Mouse (Mus musculus): ENCODE data around the gene Plrg1. TPM values are rescaled to one million over a fixed set of nuclear protein-coding genes. Genes with fewer than 3 reads are reported as not detected.

Plrg1 gene
- 140 and 145 TPM in 2 replicates for polyA plus RNA-seq (2014; fragmentation: Nextera tagmentation; extraction: Ambion mirVana)

- Histone ChIP-seq H3K36me3 (ENCODE audit: control insufficient read depth, insufficient read depth, low read length) (peaks cover 28% of the 10 kb centered on the region), H3K9ac (ENCODE audit: low read length) (peak within 1 kb of the TSS; percentile 76), H3K27me3 (replicated peaks; ENCODE audit: control insufficient read depth, insufficient read depth, low read length) (no peaks in the 10 kb centered on the region), H3K4me2 (ENCODE audit: low read length) (peak within 1 kb of the TSS; percentile 88), H3K4me1 (ENCODE audit: control insufficient read depth, insufficient read depth, low read length) (peaks cover 6% of the 10 kb centered on the region), H3K4me3 (ENCODE audit: low read depth, low read length) (peak within 1 kb of the TSS; percentile 84), H3K27ac (ENCODE audit: low read depth, low read length) (peak within 1 kb of the TSS; percentile 58), H3K9me3 (replicated peaks; ENCODE audit: control insufficient read depth, low read length) (no peaks in the 10 kb centered on the region)
- WGBS, result under 1% methylated on average over 61 of the region's 61 CpGs
- DNase-seq (ENCODE audit: low spot score), result peak; percentile 98
- peak; percentile 99 for ATAC-seq
These were observed at the start of gene Plrg1 for GRCm38 (mm10) chr3:83055281-83056038. TSS of gene Plrg1 (plus strand) at chr3:83055522.

GRCm38 (mm10) chr3:83007557-83007956 lies 47.8 kb upstream of the Plrg1 start, which contains the start of gene Fgg:
TSS of gene Fgg (plus strand) at chr3:83007724.
- no peak within 1 kb of the TSS for H3K9ac ChIP-seq (ENCODE audit: low read length)
- 51% methylated on average over 7 of the region's 7 CpGs for WGBS
- no peaks in the 10 kb centered on the region for H3K27me3 ChIP-seq (replicated peaks; ENCODE audit: control insufficient read depth, insufficient read depth, low read length)
- H3K9me3 ChIP-seq (replicated peaks; ENCODE audit: control insufficient read depth, low read length), result no peaks in the 10 kb centered on the region
- no peak within 1 kb of the TSS for H3K4me3 ChIP-seq (ENCODE audit: low read depth, low read length)
- no peaks in the 10 kb centered on the region for H3K36me3 ChIP-seq (ENCODE audit: control insufficient read depth, insufficient read depth, low read length)
- no peak within 1 kb of the TSS for H3K4me2 ChIP-seq (ENCODE audit: low read length)
- no peak within 1 kb of the TSS for H3K27ac ChIP-seq (ENCODE audit: low read depth, low read length)
- no peaks in the 10 kb centered on the region for H3K4me1 ChIP-seq (ENCODE audit: control insufficient read depth, insufficient read depth, low read length)
- no peak for DNase-seq (ENCODE audit: low spot score)
- no peak for ATAC-seq

- H3K9ac ChIP-seq (ENCODE audit: low read length), result no peak overlapping the region
- no peak for ATAC-seq
- no peak overlapping the region for H3K4me3 ChIP-seq (ENCODE audit: low read depth, low read length)
- WGBS, result 82% methylated on average over 11 of the region's 11 CpGs
- no peak overlapping the region for H3K27ac ChIP-seq (ENCODE audit: low read depth, low read length)
- no peaks in the 10 kb centered on the region for H3K27me3 ChIP-seq (replicated peaks; ENCODE audit: control insufficient read depth, insufficient read depth, low read length)
- DNase-seq (ENCODE audit: low spot score), result no peak
- no peaks in the 10 kb centered on the region for H3K9me3 ChIP-seq (replicated peaks; ENCODE audit: control insufficient read depth, low read length)
- H3K4me2 ChIP-seq (ENCODE audit: low read length), result no peak overlapping the region
- H3K36me3 ChIP-seq (ENCODE audit: control insufficient read depth, insufficient read depth, low read length), result no peaks in the 10 kb centered on the region
- H3K4me1 ChIP-seq (ENCODE audit: control insufficient read depth, insufficient read depth, low read length), result no peaks in the 10 kb centered on the region
These were observed 45.0 kb upstream of the Plrg1 start for GRCm38 (mm10) chr3:83010291-83010690.

GRCm38 (mm10) chr3:83011136-83011535 lies 44.2 kb upstream of the Plrg1 start:
- H3K4me2 ChIP-seq (ENCODE audit: low read length), result no peak overlapping the region
- no peak overlapping the region for H3K9ac ChIP-seq (ENCODE audit: low read length)
- H3K36me3 ChIP-seq (ENCODE audit: control insufficient read depth, insufficient read depth, low read length), result no peaks in the 10 kb centered on the region
- H3K9me3 ChIP-seq (replicated peaks; ENCODE audit: control insufficient read depth, low read length), result no peaks in the 10 kb centered on the region
- no peaks in the 10 kb centered on the region for H3K4me1 ChIP-seq (ENCODE audit: control insufficient read depth, insufficient read depth, low read length)
- DNase-seq (ENCODE audit: low spot score) (no peak), ATAC-seq (no peak)
- no peak overlapping the region for H3K27ac ChIP-seq (ENCODE audit: low read depth, low read length)
- H3K27me3 ChIP-seq (replicated peaks; ENCODE audit: control insufficient read depth, insufficient read depth, low read length), result no peaks in the 10 kb centered on the region
- H3K4me3 ChIP-seq (ENCODE audit: low read depth, low read length), result no peak overlapping the region
- WGBS, result 89% methylated on average over 4 of the region's 4 CpGs

- no peak overlapping the region for H3K9ac ChIP-seq (ENCODE audit: low read length)
- no peak overlapping the region for H3K4me2 ChIP-seq (ENCODE audit: low read length)
- no peaks in the 10 kb centered on the region for H3K27me3 ChIP-seq (replicated peaks; ENCODE audit: control insufficient read depth, insufficient read depth, low read length)
- H3K36me3 ChIP-seq (ENCODE audit: control insufficient read depth, insufficient read depth, low read length), result no peaks in the 10 kb centered on the region
- H3K4me3 ChIP-seq (ENCODE audit: low read depth, low read length), result no peak overlapping the region
- DNase-seq (ENCODE audit: low spot score) (no peak), ATAC-seq (no peak)
- WGBS, result 75% methylated on average over 4 of the region's 4 CpGs
- no peaks in the 10 kb centered on the region for H3K4me1 ChIP-seq (ENCODE audit: control insufficient read depth, insufficient read depth, low read length)
- no peak overlapping the region for H3K27ac ChIP-seq (ENCODE audit: low read depth, low read length)
- H3K9me3 ChIP-seq (replicated peaks; ENCODE audit: control insufficient read depth, low read length), result no peaks in the 10 kb centered on the region
These were observed 43.8 kb upstream of the Plrg1 start for GRCm38 (mm10) chr3:83011565-83011964.

- H3K4me2 ChIP-seq (ENCODE audit: low read length), result no peak overlapping the region
- ATAC-seq (no peak), DNase-seq (ENCODE audit: low spot score) (no peak)
- H3K4me3 ChIP-seq (ENCODE audit: low read depth, low read length), result no peak overlapping the region
- H3K9me3 ChIP-seq (replicated peaks; ENCODE audit: control insufficient read depth, low read length), result no peaks in the 10 kb centered on the region
- no peak overlapping the region for H3K27ac ChIP-seq (ENCODE audit: low read depth, low read length)
- no peak overlapping the region for H3K9ac ChIP-seq (ENCODE audit: low read length)
- no peaks in the 10 kb centered on the region for H3K36me3 ChIP-seq (ENCODE audit: control insufficient read depth, insufficient read depth, low read length)
- H3K27me3 ChIP-seq (replicated peaks; ENCODE audit: control insufficient read depth, insufficient read depth, low read length), result no peaks in the 10 kb centered on the region
- WGBS, result 95% methylated on average over 19 of the region's 19 CpGs
- H3K4me1 ChIP-seq (ENCODE audit: control insufficient read depth, insufficient read depth, low read length), result no peaks in the 10 kb centered on the region
These were observed 42.7 kb upstream of the Plrg1 start for GRCm38 (mm10) chr3:83012636-83013035.

- WGBS, result 91% methylated on average over 10 of the region's 10 CpGs
- Histone ChIP-seq H3K4me3 (ENCODE audit: low read depth, low read length) (no peak overlapping the region), H3K36me3 (ENCODE audit: control insufficient read depth, insufficient read depth, low read length) (no peaks in the 10 kb centered on the region), H3K9ac (ENCODE audit: low read length) (no peak overlapping the region), H3K27ac (ENCODE audit: low read depth, low read length) (no peak overlapping the region), H3K4me1 (ENCODE audit: control insufficient read depth, insufficient read depth, low read length) (no peaks in the 10 kb centered on the region), H3K9me3 (replicated peaks; ENCODE audit: control insufficient read depth, low read length) (no peaks in the 10 kb centered on the region), H3K4me2 (ENCODE audit: low read length) (no peak overlapping the region), H3K27me3 (replicated peaks; ENCODE audit: control insufficient read depth, insufficient read depth, low read length) (no peaks in the 10 kb centered on the region)
- DNase-seq (ENCODE audit: low spot score), result no peak
- ATAC-seq, result no peak
These were observed 41.4 kb upstream of the Plrg1 start for GRCm38 (mm10) chr3:83013951-83014350.

GRCm38 (mm10) chr3:83016236-83016635 lies 39.1 kb upstream of the Plrg1 start:
- ATAC-seq (no peak), DNase-seq (ENCODE audit: low spot score) (no peak)
- WGBS, result 80% methylated on average over 1 of the region's 1 CpGs
- H3K9ac ChIP-seq (ENCODE audit: low read length), result no peak overlapping the region
- H3K4me1 ChIP-seq (ENCODE audit: control insufficient read depth, insufficient read depth, low read length), result no peaks in the 10 kb centered on the region
- H3K27ac ChIP-seq (ENCODE audit: low read depth, low read length), result no peak overlapping the region
- no peak overlapping the region for H3K4me3 ChIP-seq (ENCODE audit: low read depth, low read length)
- no peak overlapping the region for H3K4me2 ChIP-seq (ENCODE audit: low read length)
- no peaks in the 10 kb centered on the region for H3K9me3 ChIP-seq (replicated peaks; ENCODE audit: control insufficient read depth, low read length)
- H3K27me3 ChIP-seq (replicated peaks; ENCODE audit: control insufficient read depth, insufficient read depth, low read length), result no peaks in the 10 kb centered on the region
- no peaks in the 10 kb centered on the region for H3K36me3 ChIP-seq (ENCODE audit: control insufficient read depth, insufficient read depth, low read length)

- no peak for ATAC-seq
- DNase-seq (ENCODE audit: low spot score), result no peak
- no peaks in the 10 kb centered on the region for H3K4me1 ChIP-seq (ENCODE audit: control insufficient read depth, insufficient read depth, low read length)
- H3K27me3 ChIP-seq (replicated peaks; ENCODE audit: control insufficient read depth, insufficient read depth, low read length), result no peaks in the 10 kb centered on the region
- H3K9me3 ChIP-seq (replicated peaks; ENCODE audit: control insufficient read depth, low read length), result no peaks in the 10 kb centered on the region
- H3K36me3 ChIP-seq (ENCODE audit: control insufficient read depth, insufficient read depth, low read length), result no peaks in the 10 kb centered on the region
- H3K27ac ChIP-seq (ENCODE audit: low read depth, low read length), result no peak overlapping the region
- H3K9ac ChIP-seq (ENCODE audit: low read length), result no peak overlapping the region
- H3K4me2 ChIP-seq (ENCODE audit: low read length), result no peak overlapping the region
- H3K4me3 ChIP-seq (ENCODE audit: low read depth, low read length), result no peak overlapping the region
- WGBS, result 86% methylated on average over 2 of the region's 2 CpGs
These were observed 34.9 kb upstream of the Plrg1 start for GRCm38 (mm10) chr3:83020387-83020786.

All from forebrain, embryonic 14.5 days (tissue).